Mouse (Mus musculus) T-cell, adult 66 days (primary cell): ENCODE measurements around the gene 2310009B15Rik. TPM values are rescaled to one million over a fixed set of nuclear protein-coding genes. Genes with fewer than 3 reads are reported as not detected.

Experiments
- total RNA-seq, 2 experiments: library from RNA; stranded (reverse); gene quantifications; 3 replicates in 1 of 2; 4 replicates in 1 of 2; pipeline ENCODE4 v1.2.4; 2023

2310009B15Rik gene
- 10 to 100 TPM; 13.5 to 14.9 TPM for total RNA-seq

GRCm38 (mm10) chr1:138856101-138856950 lies at the start of gene 2310009B15Rik:
Gene 2310009B15Rik, minus strand, starts transcription at chr1:138856852.

GRCm38 (mm10) chr1:138848511-138849109 lies 8.0 kb downstream of the 2310009B15Rik start, which contains the start of gene Lhx9:
Gene Lhx9, minus strand, starts transcription at chr1:138848577.

Other genes starting within 250 kb of the 2310009B15Rik start
- gene Nek7, start 236.7 kb downstream of the 2310009B15Rik start, total RNA-seq = 10 to 100 TPM; 51.4 to 55.5 TPM
- gene Lhx9, start 8.3 kb downstream of the 2310009B15Rik start, total RNA-seq = not detected
- 10 to 100 TPM; 81.7 to 87.0 TPM for gene Dennd1b, start 106.6 kb upstream of the 2310009B15Rik start, total RNA-seq